Mouse (Mus musculus) liver, embryonic 12.5 days (tissue): ENCODE results near the gene Hist1h2ad. TPM values are rescaled to one million over a fixed set of nuclear protein-coding genes. Genes with fewer than 3 reads are reported as not detected.
"Not testable (repeated sequence)": the region's sequence is repeated elsewhere in the genome, so short reads cannot be mapped to it uniquely, and the experiment has no call there.

Source experiments
- ATAC-seq: fragments of 200-750 bp; cut with Nextera tagmentation; 2 replicates; pipeline ENCODE4 v1.8.0; 2017; ENCODE audit warnings: moderate number of reproducible peaks, mild to moderate bottlenecking, moderate library complexity
- H3K27ac ChIP-seq: fragments of 300-500 bp; sonication (generic); 2 replicates; pipeline ENCODE4 v1.5.1; 2016; ENCODE audit warnings: mild to moderate bottlenecking
- H3K27me3 ChIP-seq: fragments of 300-500 bp; sonication (generic); replicated peaks from 2 replicates; pipeline ENCODE4 v1.6.1; 2016; ENCODE audit warnings: mild to moderate bottlenecking, moderate library complexity
- H3K36me3 ChIP-seq: fragments of 300-500 bp; sonication (generic); 2 replicates; pipeline ENCODE4 v1.6.1; 2016; ENCODE audit warnings: mild to moderate bottlenecking, moderate library complexity
- H3K4me1 ChIP-seq: fragments of 300-500 bp; sonication (generic); 2 replicates; pipeline ENCODE4 v1.6.1; 2016
- H3K4me2 ChIP-seq: fragments of 300-500 bp; sonication (generic); 2 replicates; pipeline ENCODE4 v1.6.1; 2016; ENCODE audit warnings: mild to moderate bottlenecking, moderate library complexity
- H3K4me3 ChIP-seq: fragments of 300-500 bp; sonication (generic); 2 replicates; pipeline ENCODE4 v1.5.1; 2016; ENCODE audit warnings: mild to moderate bottlenecking, moderate library complexity
- H3K9ac ChIP-seq: fragments of 300-500 bp; sonication (generic); 2 replicates; pipeline ENCODE4 v1.6.1; 2016; ENCODE audit warnings: mild to moderate bottlenecking, moderate library complexity
- H3K9me3 ChIP-seq: fragments of 300-500 bp; sonication (generic); replicated peaks from 2 replicates; pipeline ENCODE4 v1.6.1; 2016; ENCODE audit warnings: mild to moderate bottlenecking, moderate library complexity
- WGBS: fragments of 180-500 bp; shearing (Covaris S2); methylation state at CpG from one replicate; pipeline ENCODE4 v1.1.7; 2016; ENCODE audit not compliant: insufficient replicate concordance; 5-methylcytosine and 5-hydroxymethylcytosine counted together
- polyA plus RNA-seq: library from polyadenylated mRNA; unstranded; fragments of >200 nt; fragmentation: Nextera tagmentation; extraction: Ambion mirVana; gene quantifications from 2 replicates; pipeline ENCODE4 v1.2.1, GENCODE M21; 2016

Hist1h2ad gene
- polyA plus RNA-seq, 1 experiment from 2014 or later = 1.2 TPM

GRCm38 (mm10) chr13:23583387-23584068, 9.3 kb downstream of the Hist1h2ad start:
- peak overlapping the region; percentile 100 for H3K27ac ChIP-seq
- H3K9me3 ChIP-seq = no peaks in the 10 kb centered on the region
- H3K36me3 ChIP-seq = no peaks in the 10 kb centered on the region
- peak overlapping the region; percentile 86 for H3K9ac ChIP-seq
- H3K27me3 ChIP-seq = no peaks in the 10 kb centered on the region
- no peak for ATAC-seq
- peaks cover 58% of the 10 kb centered on the region for H3K4me1 ChIP-seq
- peak overlapping the region; percentile 58 for H3K4me3 ChIP-seq
- H3K4me2 ChIP-seq = peak overlapping the region; percentile 78

- H3K4me2 ChIP-seq = peak overlapping the region; percentile 78
- no peak for ATAC-seq
- peak overlapping the region; percentile 61 for H3K4me3 ChIP-seq
- H3K36me3 ChIP-seq = no peaks in the 10 kb centered on the region
- H3K27me3 ChIP-seq = no peaks in the 10 kb centered on the region
- H3K27ac ChIP-seq = peak overlapping the region; percentile 100
- peaks cover 51% of the 10 kb centered on the region for H3K4me1 ChIP-seq
- H3K9ac ChIP-seq = peak overlapping the region; percentile 86
- H3K9me3 ChIP-seq = no peaks in the 10 kb centered on the region
Measured at GRCm38 (mm10) chr13:23584331-23584730, 10.2 kb downstream of the Hist1h2ad start.

GRCm38 (mm10) chr13:23585029-23585441, 10.9 kb downstream of the Hist1h2ad start:
- Histone ChIP-seq H3K4me1 (peaks cover 50% of the 10 kb centered on the region), H3K4me3 (peak overlapping the region; percentile 61), H3K27me3 (no peaks in the 10 kb centered on the region), H3K9ac (peak overlapping the region; percentile 86), H3K4me2 (peak overlapping the region; percentile 78), H3K9me3 (no peaks in the 10 kb centered on the region), H3K36me3 (no peaks in the 10 kb centered on the region), H3K27ac (peak overlapping the region; percentile 100)
- peak; percentile 3 for ATAC-seq
- 0% methylated on average over 21 of the region's 21 CpGs for WGBS

GRCm38 (mm10) chr13:23585442-23586098, 11.4 kb downstream of the Hist1h2ad start:
- WGBS = 0% methylated on average over 34 of the region's 36 CpGs
- Histone ChIP-seq H3K4me1 (peaks cover 45% of the 10 kb centered on the region), H3K4me2 (peak overlapping the region; percentile 78), H3K4me3 (peak overlapping the region; percentile 61), H3K9ac (peak overlapping the region; percentile 86), H3K27ac (peak overlapping the region; percentile 100)
- not testable (repeated sequence) for H3K36me3 ChIP-seq, H3K9me3 ChIP-seq, H3K27me3 ChIP-seq
- peak; percentile 78 for ATAC-seq

- peak overlapping the region; percentile 100 for H3K27ac ChIP-seq
- H3K9me3 ChIP-seq = no peaks in the 10 kb centered on the region
- WGBS = 4% methylated on average over 22 of the region's 22 CpGs
- H3K4me3 ChIP-seq = peak overlapping the region; percentile 42
- no peak for ATAC-seq
- H3K9ac ChIP-seq = peak overlapping the region; percentile 77
- peak overlapping the region; percentile 78 for H3K4me2 ChIP-seq
- H3K36me3 ChIP-seq = no peaks in the 10 kb centered on the region
- no peaks in the 10 kb centered on the region for H3K27me3 ChIP-seq
- peaks cover 37% of the 10 kb centered on the region for H3K4me1 ChIP-seq
Measured at GRCm38 (mm10) chr13:23586099-23586939, 12.1 kb downstream of the Hist1h2ad start.

GRCm38 (mm10) chr13:23586940-23587225, 12.7 kb downstream of the Hist1h2ad start:
- H3K4me2 ChIP-seq = peak overlapping the region; percentile 78
- H3K9ac ChIP-seq = peak overlapping the region; percentile 77
- no peaks in the 10 kb centered on the region for H3K27me3 ChIP-seq
- H3K9me3 ChIP-seq = no peaks in the 10 kb centered on the region
- WGBS = 5% methylated on average over 1 of the region's 1 CpGs
- peak overlapping the region; percentile 42 for H3K4me3 ChIP-seq
- H3K4me1 ChIP-seq = peaks cover 34% of the 10 kb centered on the region
- H3K27ac ChIP-seq = peak overlapping the region; percentile 100
- no peak for ATAC-seq
- H3K36me3 ChIP-seq = no peaks in the 10 kb centered on the region

- H3K27ac ChIP-seq = no peak overlapping the region
- no peak overlapping the region for H3K9ac ChIP-seq
- 83% methylated on average over 7 of the region's 7 CpGs for WGBS
- no peak overlapping the region for H3K4me2 ChIP-seq
- no peak for ATAC-seq
- no peaks in the 10 kb centered on the region for H3K9me3 ChIP-seq
- H3K4me1 ChIP-seq = peaks cover 48% of the 10 kb centered on the region
- H3K4me3 ChIP-seq = no peak overlapping the region
- H3K27me3 ChIP-seq = no peaks in the 10 kb centered on the region
- no peaks in the 10 kb centered on the region for H3K36me3 ChIP-seq
Measured at GRCm38 (mm10) chr13:23591206-23591605, 17.0 kb downstream of the Hist1h2ad start.

GRCm38 (mm10) chr13:23591886-23592285, 17.7 kb downstream of the Hist1h2ad start:
- H3K9ac ChIP-seq, H3K4me3 ChIP-seq, H3K4me2 ChIP-seq, ATAC-seq, H3K27me3 ChIP-seq, H3K9me3 ChIP-seq, H3K27ac ChIP-seq, H3K36me3 ChIP-seq: not testable (repeated sequence)
- H3K4me1 ChIP-seq = peaks cover 50% of the 10 kb centered on the region
- WGBS = 59% methylated on average over 7 of the region's 7 CpGs

GRCm38 (mm10) chr13:23592614-23593013, 18.4 kb downstream of the Hist1h2ad start:
- WGBS = 78% methylated on average over 7 of the region's 7 CpGs
- Histone ChIP-seq H3K9me3 (no peaks in the 10 kb centered on the region), H3K4me2 (peak overlapping the region; percentile 14; the same call in 1 of the 2 replicates), H3K4me3 (no peak overlapping the region), H3K27me3 (no peaks in the 10 kb centered on the region), H3K27ac (peak overlapping the region; percentile 78), H3K36me3 (no peaks in the 10 kb centered on the region), H3K9ac (peak overlapping the region; percentile 53), H3K4me1 (peaks cover 53% of the 10 kb centered on the region)
- ATAC-seq = no peak

- Histone ChIP-seq H3K4me3 (no peak overlapping the region), H3K9me3 (no peaks in the 10 kb centered on the region), H3K36me3 (no peaks in the 10 kb centered on the region), H3K27me3 (no peaks in the 10 kb centered on the region), H3K9ac (peak overlapping the region; percentile 53), H3K27ac (peak overlapping the region; percentile 78), H3K4me1 (peaks cover 56% of the 10 kb centered on the region), H3K4me2 (peak overlapping the region; percentile 14)
- 31% methylated on average over 5 of the region's 5 CpGs for WGBS
- no peak for ATAC-seq
Measured at GRCm38 (mm10) chr13:23593051-23593770, 19.0 kb downstream of the Hist1h2ad start.

- peak; percentile 48 for ATAC-seq
- Histone ChIP-seq H3K27ac (peak overlapping the region; percentile 93), H3K4me3 (peak overlapping the region; percentile 9; the same call in 1 of the 2 replicates), H3K27me3 (no peaks in the 10 kb centered on the region), H3K4me1 (peaks cover 56% of the 10 kb centered on the region), H3K36me3 (no peaks in the 10 kb centered on the region), H3K4me2 (peak overlapping the region; percentile 54), H3K9ac (peak overlapping the region; percentile 66), H3K9me3 (no peaks in the 10 kb centered on the region)
- 45% methylated on average over 2 of the region's 2 CpGs for WGBS
Measured at GRCm38 (mm10) chr13:23595185-23595584, 21.0 kb downstream of the Hist1h2ad start.
